Mouse (Mus musculus) G1E (cell line): ENCODE results near the gene Itga3. TPM values are rescaled to one million over a fixed set of nuclear protein-coding genes. Genes with fewer than 3 reads are reported as not detected.

Experiments
- ATAC-seq: 2 replicates; pipeline ENCODE4 v1.8.0; 2016; ENCODE audit warnings: mild to moderate bottlenecking; ENCODE audit not compliant: insufficient number of reproducible peaks, poor library complexity, low FRiP score, severe bottlenecking; ENCODE audit errors: extremely low read depth
- DNase-seq: peaks from one replicate; pipeline ENCODE4 v3.0.0; 2012; ENCODE audit warnings: low spot score
- H3K27me3 ChIP-seq: 2 replicates; pipeline ENCODE4 v1.6.1; 2012; ENCODE audit warnings: mild to moderate bottlenecking, low read length, inconsistent platforms; ENCODE audit not compliant: insufficient read depth
- H3K36me3 ChIP-seq: replicated peaks from 2 replicates; pipeline ENCODE3; 2012; ENCODE audit warnings: mild to moderate bottlenecking, inconsistent platforms
- H3K4me1 ChIP-seq: 2 replicates; pipeline ENCODE4 v1.6.1; 2012; ENCODE audit warnings: low read depth, low read length, inconsistent platforms, mixed read lengths; ENCODE audit not compliant: insufficient read depth
- H3K4me3 ChIP-seq: 2 replicates; pipeline ENCODE4 v1.5.1; 2012; ENCODE audit warnings: low read depth, mild to moderate bottlenecking, inconsistent platforms, low read length, moderate library complexity, mixed read lengths
- H3K9me3 ChIP-seq: replicated peaks from 2 replicates; pipeline ENCODE4 v1.6.1; 2012; ENCODE audit warnings: inconsistent platforms
- CTCF ChIP-seq: IDR thresholded peaks from 2 replicates; pipeline ENCODE4 v1.5.1; 2012; ENCODE audit warnings: low read depth, low read length, inconsistent platforms, mixed read lengths
- GATA1 ChIP-seq: IDR thresholded peaks from 2 replicates; pipeline ENCODE4 v1.6.1; 2012; ENCODE audit warnings: borderline replicate concordance, low read length, inconsistent platforms, mixed read lengths
- GATA2 ChIP-seq: IDR thresholded peaks from 2 replicates; pipeline ENCODE4 v1.6.1; 2012; ENCODE audit warnings: low read depth, low read length, inconsistent platforms, borderline replicate concordance
- POLR2AphosphoS5 ChIP-seq: IDR thresholded peaks from 2 replicates; pipeline ENCODE4 v1.6.1; 2012; ENCODE audit warnings: low read depth, low read length, inconsistent platforms; ENCODE audit not compliant: insufficient replicate concordance
- TAL1 ChIP-seq: conservative IDR thresholded peaks from 2 replicates; pipeline ENCODE4 v1.6.1; 2012; ENCODE audit warnings: low read depth, low read length, inconsistent platforms, mixed read lengths
- polyA plus RNA-seq: library from polyadenylated mRNA; stranded (reverse); fragments of >175 nt; gene quantifications from 2 replicates; pipeline ENCODE4 v1.2.3, GENCODE M21; 2012
- total RNA-seq, 2 experiments: library from RNA; stranded (forward) in 1 of 2; stranded (reverse) in 1 of 2; fragments of 200-1000 nt in 1 of 2; fragments of >200 nt in 1 of 2; fragmentation: Nextera tagmentation in 1 of 2; gene quantifications; 2 replicates each; pipeline ENCODE4 v1.2.3; 2014 to 2017

Gene Itga3
- total and polyA plus RNA-seq, 3 experiments: 0.27 TPM; not detected in 2

DNA sequence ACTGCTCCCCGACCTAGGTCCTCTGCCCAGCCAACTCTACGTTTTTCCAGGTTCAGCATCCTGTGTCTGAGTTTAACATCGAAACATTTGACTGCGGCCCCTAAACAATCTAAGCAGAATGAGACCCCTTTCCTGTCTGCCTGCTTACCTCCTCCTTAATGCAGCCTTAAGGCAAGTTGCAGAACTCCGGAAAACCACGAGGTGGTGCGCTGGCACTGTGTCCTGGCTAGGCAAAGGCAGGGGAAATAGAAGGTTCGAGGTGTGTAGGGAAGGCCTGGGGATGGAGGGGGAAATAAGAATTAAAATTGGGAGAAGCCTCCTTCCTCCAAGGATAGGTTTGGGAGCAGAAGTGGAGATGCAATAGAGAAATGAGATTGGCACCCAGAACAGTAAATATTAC lies 41.9 kb upstream of the Itga3 start:
- H3K4me1 ChIP-seq: peaks cover 3% of the 10 kb centered on the region
- H3K36me3 ChIP-seq: no peaks in the 10 kb centered on the region
- H3K9me3 ChIP-seq: no peaks in the 10 kb centered on the region
- TF ChIP-seq GATA1 (no peak), GATA2 (no peak), TAL1 (no peak), CTCF (no peak), POLR2AphosphoS5 (no peak)
- H3K4me3 ChIP-seq: no peak overlapping the region
- no peak for ATAC-seq
- DNase-seq: no peak
- H3K27me3 ChIP-seq: peaks cover 28% of the 10 kb centered on the region

DNA sequence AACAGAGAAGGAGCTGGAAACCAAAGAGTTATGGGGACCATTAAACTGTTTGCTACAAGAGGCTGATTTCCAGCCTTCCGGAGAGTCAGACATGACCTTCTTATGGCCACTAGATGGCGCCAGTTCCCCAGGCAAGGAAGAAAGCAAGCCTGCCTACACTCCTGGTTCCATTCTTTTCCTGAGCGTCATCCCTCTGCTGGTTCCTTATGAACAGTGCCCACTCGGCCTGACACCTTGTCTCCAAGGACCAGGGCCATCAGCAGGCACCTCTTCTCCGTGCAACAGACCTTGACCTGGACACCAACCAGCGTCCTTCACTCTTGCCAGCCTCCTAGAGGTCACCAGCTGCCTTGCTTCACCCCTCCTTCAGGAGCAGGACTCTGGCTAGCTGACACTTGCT lies 40.4 kb upstream of the Itga3 start:
- DNase-seq: peak; percentile 70
- H3K27me3 ChIP-seq: peaks cover 29% of the 10 kb centered on the region
- no peak overlapping the region for H3K4me3 ChIP-seq
- TF ChIP-seq POLR2AphosphoS5 (no peak), CTCF (peak; percentile 75; the same call in 1 of the 2 replicates), TAL1 (no peak)
- H3K36me3 ChIP-seq: no peaks in the 10 kb centered on the region
- H3K4me1 ChIP-seq: peaks cover 3% of the 10 kb centered on the region
- ATAC-seq: peak; percentile 22; the same call in 1 of the 2 replicates
- H3K9me3 ChIP-seq: no peaks in the 10 kb centered on the region

DNA sequence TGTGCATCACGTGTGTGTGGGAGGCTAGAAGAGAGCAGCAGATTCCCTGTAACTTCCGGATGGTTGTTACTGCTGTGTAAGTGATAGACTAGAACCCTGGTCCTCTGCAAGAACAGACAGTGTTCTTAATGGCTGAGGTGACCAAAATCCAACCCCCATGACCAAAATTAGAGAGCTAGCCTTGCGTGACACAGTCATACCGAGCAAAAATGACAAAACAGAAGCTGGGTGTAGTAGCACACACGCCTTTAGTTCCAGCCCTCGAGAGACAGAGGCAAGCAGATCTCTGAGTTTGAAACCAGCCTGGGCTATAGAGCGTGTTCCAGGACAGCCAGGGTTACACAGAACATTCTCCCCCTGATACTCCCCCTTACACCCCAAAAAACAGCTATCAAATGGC lies 33.5 kb upstream of the Itga3 start:
- Histone ChIP-seq H3K36me3 (no peaks in the 10 kb centered on the region), H3K27me3 (peaks cover 27% of the 10 kb centered on the region), H3K9me3 (no peaks in the 10 kb centered on the region), H3K4me3 (no peak overlapping the region), H3K4me1 (no peaks in the 10 kb centered on the region)
- ATAC-seq: no peak
- TF ChIP-seq GATA1 (no peak), TAL1 (no peak)
- DNase-seq: no peak

DNA sequence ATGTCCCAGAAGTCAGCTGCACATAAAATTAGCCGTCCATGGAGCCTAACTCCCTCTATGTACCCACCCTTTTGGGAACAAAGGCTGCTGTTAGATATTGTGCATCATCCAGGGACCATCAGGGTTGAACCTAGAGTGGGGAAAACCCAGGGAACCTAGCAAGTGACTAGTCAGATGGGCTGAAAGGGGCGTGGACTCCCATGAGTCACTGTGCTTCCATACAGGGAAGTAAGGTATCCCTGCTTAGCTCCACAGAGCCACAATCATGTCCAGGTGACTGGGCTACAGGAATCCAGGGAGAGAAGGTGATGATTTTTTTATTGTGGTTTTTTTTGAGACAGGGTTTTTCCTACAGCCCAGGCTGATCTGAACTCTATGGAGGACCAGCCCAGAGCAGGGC lies 32.4 kb upstream of the Itga3 start:
- H3K4me1 ChIP-seq: peaks cover 4% of the 10 kb centered on the region
- no peaks in the 10 kb centered on the region for H3K36me3 ChIP-seq
- ATAC-seq: no peak
- H3K9me3 ChIP-seq: no peaks in the 10 kb centered on the region
- no peak for DNase-seq
- H3K27me3 ChIP-seq: peaks cover 25% of the 10 kb centered on the region
- no peak overlapping the region for H3K4me3 ChIP-seq
- no peak for TF ChIP-seq POLR2AphosphoS5
- no peak for TF ChIP-seq CTCF
- TF ChIP-seq GATA1: no peak
- no peak for TF ChIP-seq TAL1
- TF ChIP-seq GATA2: no peak

DNA sequence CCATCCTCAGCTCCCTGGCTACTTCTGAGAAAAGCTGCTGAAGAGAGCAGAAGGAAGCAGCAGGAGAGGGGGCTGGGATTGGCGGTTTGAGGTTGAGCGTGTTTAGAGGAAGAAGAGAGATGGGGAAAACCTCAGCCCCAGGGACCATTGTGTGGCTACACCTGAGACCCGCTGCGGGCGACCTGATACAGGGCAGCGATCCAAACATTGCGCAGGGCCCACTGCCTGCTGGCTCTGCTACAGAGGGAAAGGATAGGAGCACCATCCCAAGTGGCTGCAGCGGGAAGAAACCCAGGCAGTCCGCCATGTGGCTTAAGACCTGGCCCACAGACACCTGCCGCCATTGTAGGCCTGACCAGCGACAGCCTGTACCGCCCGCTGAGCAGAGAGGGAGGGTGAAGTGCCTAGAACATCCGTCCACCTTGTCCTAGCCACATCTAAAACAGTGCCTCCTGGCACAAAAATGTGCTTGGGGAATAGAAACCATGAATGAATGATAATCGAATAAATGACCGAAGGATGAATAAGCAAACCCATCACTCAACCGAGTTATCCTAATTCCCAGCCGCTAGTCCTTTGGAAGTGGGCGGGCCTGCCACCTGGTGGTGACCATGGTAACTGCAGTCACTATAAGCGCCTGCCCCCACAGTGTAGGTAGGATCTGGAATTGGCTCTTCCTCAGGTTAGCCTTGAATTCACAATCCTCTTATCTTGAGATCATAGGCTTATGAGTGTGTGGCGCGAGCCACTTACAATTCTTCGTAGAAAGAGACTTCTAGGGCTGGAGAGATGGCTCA lies 30.0 kb upstream of the Itga3 start:
- H3K9me3 ChIP-seq: no peaks in the 10 kb centered on the region
- DNase-seq (peak; percentile 54), ATAC-seq (no peak)
- TF ChIP-seq CTCF: peak; percentile 81
- no peak for TF ChIP-seq TAL1
- peaks cover 4% of the 10 kb centered on the region for H3K4me1 ChIP-seq
- no peak overlapping the region for H3K4me3 ChIP-seq
- peaks cover 24% of the 10 kb centered on the region for H3K27me3 ChIP-seq
- no peaks in the 10 kb centered on the region for H3K36me3 ChIP-seq

DNA sequence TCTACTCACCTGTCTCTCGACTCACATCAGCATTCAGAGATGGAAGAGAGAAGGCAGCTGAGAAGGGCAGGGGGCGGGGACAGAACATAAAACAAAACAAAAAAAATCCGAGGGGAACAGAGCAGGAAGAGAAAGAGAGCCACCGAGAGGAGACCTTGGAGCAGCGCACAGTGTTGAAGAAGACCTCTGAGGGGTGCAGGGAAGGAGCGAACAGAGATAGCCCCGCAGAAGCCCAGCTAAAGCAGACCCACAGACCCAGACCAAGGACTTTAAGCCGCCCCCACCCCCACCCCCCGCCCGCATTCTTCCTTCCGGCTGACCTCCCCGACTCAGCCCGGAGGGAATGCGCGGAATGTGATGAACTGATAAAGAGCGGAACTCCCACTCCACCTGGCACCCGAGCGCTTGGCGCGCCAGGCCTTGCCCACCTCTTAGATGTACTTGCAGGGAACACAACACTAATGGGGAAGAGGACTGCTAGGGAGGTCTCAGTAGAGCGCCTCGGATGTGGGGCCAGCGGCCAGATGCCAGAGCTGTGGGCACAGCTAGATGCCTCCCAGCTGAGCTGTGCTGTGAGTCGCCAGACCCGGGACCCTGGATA lies 28.8 kb upstream of the Itga3 start:
- ATAC-seq: no peak

More for the DNA sequence above, 28.8 kb upstream of the Itga3 start:
- TF ChIP-seq TAL1 (no peak), POLR2AphosphoS5 (no peak), GATA1 (no peak), GATA2 (no peak), CTCF (no peak)
- no peak overlapping the region for H3K4me3 ChIP-seq
- no peaks in the 10 kb centered on the region for H3K36me3 ChIP-seq
- H3K4me1 ChIP-seq: peaks cover 4% of the 10 kb centered on the region
- H3K9me3 ChIP-seq: no peaks in the 10 kb centered on the region
- DNase-seq: no peak
- H3K27me3 ChIP-seq: peaks cover 28% of the 10 kb centered on the region
